In genomic region chr8:26847009-26847408, GRCm38 (mm10) we compare ENCODE assay signal across 13 mouse cellular contexts.
"Had no signal": no experiment of that assay in that cellular context is flagged by ENCODE, and none has a peak within 500 bp of the region (broad histone marks: within the 10 kb centered on the region; RNA-seq: fewer than 3 reads in every experiment).

No protein-coding gene starts in this region.

- DNase-seq: kidney, adult 11 months; kidney, adult 9 months; kidney, postnatal 36 days; lung, adult 18-20 months; lung, postnatal 10 days; right cerebral cortex, adult 18-20 months; right cerebral cortex, postnatal 25 days; thymus, postnatal 36 days had no signal

- H3K4me3 ChIP-seq: layer of hippocampus, adult 2 months; limb, embryonic 13.5 days; midbrain, embryonic 12.5 days had no signal

- H3K27ac ChIP-seq: layer of hippocampus, adult 2 months; liver, embryonic 14.5 days; midbrain, embryonic 12.5 days had no signal

- ATAC-seq: midbrain, embryonic 16.5 days had no signal

- H3K9ac ChIP-seq: limb, embryonic 13.5 days; liver, embryonic 14.5 days; midbrain, embryonic 12.5 days had no signal

- H3K4me1 ChIP-seq: midbrain, embryonic 12.5 days had no signal

- H3K4me2 ChIP-seq: limb, embryonic 13.5 days; midbrain, embryonic 12.5 days had no signal

- H3K9me3 ChIP-seq: limb, embryonic 13.5 days; midbrain, embryonic 12.5 days had no signal

- H3K36me3 ChIP-seq: limb, embryonic 13.5 days; midbrain, embryonic 12.5 days had no signal
